Mouse (Mus musculus): ENCODE results near the gene Rfx8.

Gene Rfx8

DNA sequence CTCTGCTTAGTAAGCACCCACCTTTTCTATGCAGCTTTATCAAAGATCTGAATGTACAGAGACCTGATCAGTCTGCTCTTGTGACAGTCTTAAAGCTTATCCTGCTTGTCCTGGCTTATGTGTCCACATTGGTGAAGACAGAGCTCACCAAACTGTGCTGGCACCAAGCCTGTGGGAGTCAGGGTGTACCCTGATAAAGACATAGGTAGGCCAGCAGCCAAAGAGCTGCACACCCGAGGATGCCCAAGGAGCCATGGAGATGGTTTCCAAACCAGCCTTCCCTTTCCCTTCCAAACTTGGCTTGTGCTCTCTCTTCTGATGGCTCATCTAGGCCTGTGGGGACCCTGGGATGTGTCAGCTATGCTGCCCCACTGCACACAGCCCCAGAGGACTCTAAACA lies 76.5 kb downstream of the Rfx8 start:
- DNase-seq: no peak

DNA sequence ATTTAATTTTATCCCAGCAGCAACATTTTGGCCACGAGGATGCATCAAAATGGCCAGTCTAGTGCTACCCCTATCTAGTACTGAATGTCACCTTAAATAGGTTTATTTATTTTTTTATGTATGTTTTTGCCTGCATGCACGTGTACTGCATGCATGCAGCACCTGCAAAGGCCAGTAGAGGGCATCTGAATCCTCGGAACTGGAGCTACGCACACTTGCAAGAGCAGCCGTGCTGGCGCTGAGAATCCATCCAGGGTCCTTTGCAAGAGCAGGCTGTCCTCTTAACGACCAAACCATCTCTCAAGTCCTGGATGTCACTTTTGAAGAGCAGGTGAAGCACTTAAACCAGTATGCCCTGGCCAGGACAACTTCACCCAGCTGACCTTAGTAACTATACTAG lies 79.1 kb downstream of the Rfx8 start:
- no peak for DNase-seq

DNA sequence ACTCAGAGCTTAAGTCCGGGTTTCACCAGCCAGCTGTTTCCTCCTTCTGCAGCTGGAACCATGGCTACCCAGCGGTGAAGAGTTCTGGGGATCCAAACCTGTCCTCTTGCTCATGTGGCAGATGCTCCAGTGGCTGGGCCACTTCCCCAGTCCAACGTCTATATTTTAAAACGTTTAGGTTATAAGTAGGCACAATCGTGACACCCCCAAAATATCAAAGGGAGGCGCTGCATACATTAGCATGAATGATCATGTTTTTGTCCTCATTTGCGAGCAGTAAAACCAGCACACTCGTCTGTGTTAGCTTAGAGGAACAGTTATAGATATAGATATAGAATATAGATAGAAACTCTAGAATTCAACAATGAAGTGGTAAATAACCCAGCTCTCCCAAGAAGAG lies 83.7 kb downstream of the Rfx8 start:
- no peak for DNase-seq

DNA sequence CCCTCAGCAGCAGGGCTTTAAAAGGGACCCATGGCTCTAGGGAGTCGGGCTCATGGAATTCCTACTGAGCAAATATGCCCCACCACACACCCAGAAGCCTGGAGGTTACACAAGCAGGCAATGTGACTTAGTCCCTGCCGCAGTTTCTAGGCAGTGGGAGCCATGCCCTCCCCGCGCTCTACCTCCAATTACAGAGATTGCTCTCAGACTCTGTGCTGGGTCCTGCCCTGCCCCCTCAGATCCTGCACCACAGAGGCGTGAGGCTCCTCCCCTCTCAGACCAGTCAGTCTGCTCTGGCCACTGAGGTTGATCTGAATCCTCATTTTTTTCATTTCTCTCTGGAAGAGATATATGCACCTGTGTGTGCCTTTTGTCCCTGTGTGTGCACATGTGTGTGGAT lies 84.1 kb downstream of the Rfx8 start:
- DNase-seq: no peak

DNA sequence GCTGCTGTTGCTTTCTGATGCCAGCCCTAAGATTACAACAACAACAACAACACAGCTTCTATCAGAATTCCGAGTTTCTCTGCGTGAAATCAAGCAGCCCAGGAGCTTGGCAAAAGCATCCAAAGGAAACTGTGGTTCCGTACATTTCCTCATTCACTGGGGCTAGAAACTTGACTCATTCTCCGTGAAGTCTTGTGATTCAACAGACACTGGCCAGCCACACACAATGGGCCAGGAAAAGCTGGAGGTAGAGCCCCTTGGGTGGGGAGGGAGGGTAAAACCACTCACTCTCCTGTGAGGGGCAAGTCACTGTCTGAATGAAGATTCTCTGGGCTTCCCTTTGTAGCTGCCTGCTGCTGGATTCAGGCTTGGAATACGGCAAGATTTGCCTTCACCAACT lies 84.6 kb downstream of the Rfx8 start:
- no peak for DNase-seq

DNA sequence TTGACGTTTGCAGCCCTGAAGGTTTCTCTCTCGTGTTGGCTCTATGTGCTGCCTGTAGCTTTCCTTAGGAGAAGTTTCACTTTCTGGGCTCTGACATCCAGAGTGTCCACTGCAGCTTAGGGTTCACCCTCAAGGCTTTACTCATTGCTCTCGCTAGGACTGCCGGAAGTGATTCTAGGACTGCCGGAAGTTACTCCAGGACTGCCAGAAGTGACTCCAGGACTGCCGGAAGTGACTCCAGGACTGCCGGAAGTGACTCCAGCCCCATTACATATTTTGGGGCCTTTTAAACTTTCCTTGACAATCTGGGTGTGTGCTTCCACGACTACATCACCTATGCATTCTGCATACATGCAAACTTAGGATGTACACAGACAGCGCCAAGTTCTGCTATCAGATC lies 92.2 kb downstream of the Rfx8 start:
- no peak for DNase-seq

DNA sequence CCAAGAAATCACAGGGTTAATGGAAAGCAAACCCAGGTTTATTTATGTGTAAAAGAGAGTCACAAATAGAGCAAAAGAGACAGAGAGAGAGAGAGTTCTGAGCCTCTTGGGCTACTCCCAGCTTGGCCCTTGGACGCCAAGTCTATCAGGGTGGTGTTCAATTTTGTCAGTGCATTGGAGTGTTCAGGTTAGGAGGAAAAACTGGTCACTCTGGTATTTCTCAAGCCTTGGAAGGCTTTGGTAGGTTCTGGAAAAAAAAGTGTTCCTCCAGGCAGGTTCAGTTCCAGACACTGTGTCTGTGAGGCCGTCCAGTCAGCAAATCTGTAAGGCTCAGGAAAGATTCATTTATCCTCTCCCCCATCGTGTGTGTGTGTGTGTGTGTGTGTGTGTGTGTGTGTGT lies 95.3 kb downstream of the Rfx8 start:
- DNase-seq: no peak

DNA sequence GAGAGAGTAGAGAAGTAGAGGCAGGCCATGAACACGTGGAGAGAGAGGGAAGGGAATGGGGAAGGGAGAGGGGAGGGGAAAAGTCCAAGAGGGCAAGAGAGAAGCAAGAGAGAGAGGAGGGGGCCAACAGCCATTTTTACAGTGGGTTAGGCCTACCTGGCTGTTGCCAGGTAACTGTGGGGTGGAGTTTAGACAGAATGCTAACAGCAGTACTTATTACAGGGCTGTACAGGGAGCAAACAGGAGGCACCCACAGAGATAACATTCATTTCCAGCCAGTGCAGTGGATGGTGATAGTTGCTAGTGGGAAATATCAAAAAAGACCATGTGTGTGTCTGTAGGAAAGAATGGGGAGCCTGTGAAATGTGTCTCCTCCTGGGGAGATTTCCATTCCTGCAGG lies 97.1 kb downstream of the Rfx8 start:
- no peak for DNase-seq

DNA sequence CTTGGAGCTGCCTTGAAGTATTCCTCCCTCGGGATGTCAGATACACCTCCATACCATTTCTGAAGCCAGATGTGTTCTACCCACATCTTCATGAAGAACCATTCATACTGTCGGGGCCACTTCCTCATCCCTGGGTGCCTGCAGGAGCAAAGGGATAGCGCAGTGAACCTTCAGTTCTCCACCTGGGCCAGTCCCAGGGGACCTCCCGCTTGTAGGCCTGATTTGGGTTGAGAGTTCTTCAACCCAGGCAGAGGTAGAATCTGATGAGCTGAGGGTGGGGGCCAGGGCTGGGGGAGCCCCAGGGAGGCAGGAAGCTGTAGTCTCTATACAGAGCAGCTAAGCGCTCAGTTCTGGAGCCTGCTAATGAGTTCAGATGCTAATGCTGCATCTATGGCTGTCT lies 97.7 kb downstream of the Rfx8 start:
- no peak for DNase-seq

DNA sequence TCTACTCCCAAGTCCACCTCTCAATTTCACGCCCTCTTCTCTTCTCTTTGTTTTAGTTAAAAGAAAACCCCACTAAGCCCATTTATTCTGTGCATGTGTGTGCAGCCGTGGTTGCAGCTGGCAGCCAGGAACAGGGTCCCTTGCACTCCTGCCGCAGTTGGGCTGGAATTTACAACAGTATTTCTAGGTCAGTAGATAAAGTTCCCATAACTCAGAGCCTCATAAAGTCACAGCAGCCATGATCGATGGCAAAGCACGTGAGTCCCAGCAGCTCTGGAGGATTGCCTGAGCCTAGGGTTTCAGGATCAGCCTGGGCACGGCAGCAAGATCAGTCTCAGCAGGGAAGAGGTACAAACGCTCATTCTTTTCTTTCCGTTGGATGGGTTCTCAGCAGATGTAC lies 102.3 kb downstream of the Rfx8 start:
- no peak for DNase-seq

DNA sequence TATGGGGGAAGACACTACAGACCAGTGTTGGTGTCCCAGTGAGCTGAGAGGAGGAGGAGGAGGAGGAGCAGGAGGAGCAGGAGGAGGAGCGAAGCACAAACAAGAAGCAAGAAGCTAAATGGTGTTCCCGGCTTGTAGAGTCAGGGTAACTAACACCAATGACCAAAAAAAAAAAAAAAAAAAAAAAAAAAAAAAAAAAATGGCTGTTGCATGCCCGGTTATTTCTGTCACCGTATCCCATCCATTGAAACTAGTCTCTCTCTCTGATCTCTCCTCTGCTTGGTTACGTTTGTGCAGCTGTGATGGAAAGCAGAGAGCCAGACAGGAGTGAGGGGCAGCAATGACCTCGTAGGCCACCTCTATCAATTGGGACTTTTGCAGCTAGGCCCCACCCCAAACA lies 105.3 kb downstream of the Rfx8 start:
- no peak for DNase-seq
